Mouse (Mus musculus): ENCODE data around the gene Epo.
A peak's percentile ranks its signal among the peaks of the same experiment; 100 is the strongest.

Epo gene

DNA sequence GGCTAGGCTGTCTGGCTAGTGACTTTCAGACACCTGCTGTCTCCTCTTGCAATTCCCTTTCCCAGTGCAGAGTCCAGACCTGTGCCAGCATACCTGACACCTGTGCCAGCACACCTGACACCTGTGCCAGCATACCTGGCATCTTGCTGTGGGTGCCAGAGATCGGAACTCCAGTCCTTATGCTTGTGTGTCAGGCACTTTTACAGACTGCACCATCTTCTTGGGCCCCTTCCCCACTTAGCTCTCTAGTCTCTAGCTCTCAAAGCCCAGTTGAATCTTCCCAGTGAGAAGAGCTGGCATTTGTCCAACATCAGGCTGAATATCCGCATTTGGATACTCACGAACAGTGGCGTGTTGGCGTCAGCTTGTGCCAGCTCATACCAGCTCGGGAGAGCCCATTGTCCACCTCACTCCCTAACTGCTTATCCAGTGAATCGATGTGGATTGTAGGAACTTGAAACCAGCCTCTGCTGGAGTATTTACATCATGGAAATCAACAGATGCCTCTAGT, 6.3 kb upstream of the Epo start:
- DNase-seq (ENCODE audit: low read depth, low spot score), result no peak

DNA sequence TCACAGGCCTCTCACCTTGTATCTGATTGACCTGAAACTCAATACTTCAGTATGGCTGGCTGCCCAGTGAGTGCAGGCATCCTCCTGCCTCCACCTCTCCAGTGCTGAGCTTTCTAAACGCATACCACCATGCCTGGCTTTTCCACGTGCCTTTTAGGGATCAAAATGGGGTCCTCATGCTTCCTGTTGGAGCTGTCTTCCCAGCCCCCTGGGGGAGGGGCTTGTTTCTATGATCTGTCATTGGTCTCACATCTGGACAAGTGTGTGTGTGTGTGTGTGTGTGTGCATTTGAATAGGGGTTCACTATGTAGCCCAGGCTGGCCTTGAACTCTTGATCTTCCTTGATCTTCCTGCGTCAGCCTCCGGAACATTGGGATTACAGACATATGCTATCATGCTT, 4.4 kb upstream of the Epo start:
- no peak for DNase-seq (ENCODE audit: low read depth, low spot score)

DNA sequence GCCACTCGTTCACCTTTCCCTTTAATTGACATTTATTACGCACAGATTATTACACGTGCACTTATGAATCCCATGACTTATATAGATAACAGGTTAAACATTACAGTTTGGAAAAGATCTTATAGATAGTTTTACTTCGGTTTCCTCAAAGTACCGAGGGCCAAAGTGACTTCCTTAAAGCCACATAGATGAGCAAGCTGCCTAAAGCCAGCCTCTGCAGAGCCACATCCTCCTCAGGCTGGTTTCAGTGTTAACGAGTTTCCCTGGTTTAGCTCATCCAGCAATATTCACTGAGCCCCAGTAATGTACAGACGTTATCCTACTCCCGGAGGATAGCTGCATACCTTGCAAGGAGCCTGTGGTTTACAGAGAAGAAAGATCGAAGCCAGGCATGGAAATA, 2.3 kb upstream of the Epo start:
- no peak for DNase-seq (ENCODE audit: low read depth, low spot score)

DNA sequence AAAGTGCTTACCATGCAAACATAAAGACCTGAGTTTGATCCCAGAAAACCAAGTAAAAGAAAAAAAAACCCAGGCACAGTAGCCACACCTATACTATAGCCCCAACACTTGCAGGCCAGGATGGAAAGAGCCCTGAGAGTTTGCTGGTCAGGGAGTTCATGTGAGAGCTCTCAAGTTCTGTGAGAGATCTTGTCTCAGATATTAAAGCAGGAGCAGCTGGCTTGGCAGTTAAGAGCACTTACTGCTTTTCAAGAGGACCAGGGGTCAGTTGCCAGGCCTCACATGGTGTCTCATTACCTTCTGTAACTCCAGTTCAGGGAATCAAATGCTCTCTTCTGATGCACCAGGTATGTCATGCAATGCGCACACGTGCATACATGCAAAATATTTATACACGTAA, 1.7 kb upstream of the Epo start:
- no peak for DNase-seq (ENCODE audit: low read depth, low spot score)

DNA sequence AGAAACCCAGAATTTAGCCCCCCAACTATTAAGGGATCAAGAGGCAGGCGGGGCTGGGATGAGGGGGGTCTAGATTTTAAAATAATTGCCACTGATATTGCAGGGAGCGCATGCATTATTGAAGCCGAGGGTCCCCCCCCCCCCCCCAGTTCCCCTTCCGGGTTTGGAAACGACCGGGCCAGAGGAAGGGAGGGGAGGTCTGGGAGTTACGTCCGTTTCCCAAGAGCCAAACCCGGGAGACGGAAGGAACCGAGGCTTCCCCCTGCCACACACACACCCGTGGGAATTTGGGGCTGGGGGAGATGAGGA, 280 bp downstream of the Epo start:
- DNase-seq (ENCODE audit: low read depth, low spot score), result no peak

- DNase-seq (ENCODE audit: low read depth, low spot score), result no peak
These were observed 773 bp downstream of the Epo start for GRCm38 (mm10) chr5:137532131-137532807.

- DNase-seq (ENCODE audit: low read depth, low spot score), result no peak
These were observed 1.5 kb downstream of the Epo start for GRCm38 (mm10) chr5:137531414-137532130.

DNA sequence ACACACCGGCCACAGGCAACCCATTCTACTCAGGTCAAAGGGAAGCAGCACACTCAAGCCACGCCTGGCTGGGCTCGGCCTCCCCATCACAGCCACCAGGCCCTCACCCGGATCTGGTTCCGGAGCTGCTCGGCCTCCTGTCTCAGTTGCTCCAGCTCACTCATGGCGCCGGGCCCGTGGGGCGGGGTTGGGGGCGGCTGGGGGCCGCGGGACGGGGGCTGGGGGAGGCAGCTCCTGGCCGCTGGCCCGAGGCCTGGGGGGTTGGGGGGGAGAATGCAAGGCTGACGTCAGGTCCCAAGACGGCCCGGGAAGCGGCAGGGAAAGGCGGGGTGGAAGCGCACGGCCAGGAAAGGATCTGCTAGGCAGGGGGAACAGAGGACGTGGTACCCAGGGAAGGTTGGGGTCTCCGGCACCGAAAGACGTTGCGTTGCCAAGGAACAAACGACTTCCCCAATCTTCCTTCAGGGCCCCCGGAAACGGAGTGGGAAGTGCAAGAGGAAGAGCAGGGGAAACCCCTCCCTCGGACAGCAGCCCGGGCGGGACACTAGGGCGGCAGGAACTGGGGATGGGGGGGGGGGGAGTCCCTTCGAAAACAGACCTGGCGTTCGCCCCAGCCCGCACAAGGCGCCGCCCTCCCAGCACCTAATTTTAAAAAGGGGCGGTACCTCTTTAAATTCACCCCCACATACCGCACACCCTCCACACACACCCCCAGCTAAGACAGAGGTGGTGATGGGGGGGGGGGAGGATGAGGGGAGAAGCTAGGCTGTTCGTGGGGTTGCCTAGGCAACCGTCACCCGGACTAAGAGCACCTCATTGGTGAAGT, 2.2 kb downstream of the Epo start:
- DNase-seq (ENCODE audit: low read depth, low spot score), result peak; percentile 87

DNA sequence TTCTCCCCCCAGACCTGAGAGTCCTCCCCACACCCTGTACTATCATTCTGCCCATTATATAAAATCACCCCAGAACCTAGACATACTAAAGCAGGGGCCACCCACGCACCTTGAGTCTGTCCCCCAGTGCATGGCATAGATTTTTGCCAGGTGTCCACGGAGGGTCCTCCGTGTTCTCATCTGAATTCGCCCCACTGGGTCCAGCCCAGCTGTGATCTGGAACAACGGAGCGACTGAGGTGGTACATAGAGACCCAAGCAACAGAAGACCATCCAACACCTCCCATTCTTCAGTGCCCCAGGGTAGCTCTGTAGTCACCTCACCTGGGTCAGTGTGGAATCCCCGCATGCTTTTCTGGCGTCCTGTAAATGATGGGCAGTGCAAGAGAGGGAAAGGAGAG, 3.0 kb downstream of the Epo start:
- no peak for DNase-seq (ENCODE audit: low read depth, low spot score)

GRCm38 (mm10) chr5:137529221-137529995, 3.6 kb downstream of the Epo start:
- no peak for DNase-seq (ENCODE audit: low read depth, low spot score)

GRCm38 (mm10) chr5:137528247-137528968, 4.6 kb downstream of the Epo start:
- DNase-seq (ENCODE audit: low read depth, low spot score), result no peak

DNA sequence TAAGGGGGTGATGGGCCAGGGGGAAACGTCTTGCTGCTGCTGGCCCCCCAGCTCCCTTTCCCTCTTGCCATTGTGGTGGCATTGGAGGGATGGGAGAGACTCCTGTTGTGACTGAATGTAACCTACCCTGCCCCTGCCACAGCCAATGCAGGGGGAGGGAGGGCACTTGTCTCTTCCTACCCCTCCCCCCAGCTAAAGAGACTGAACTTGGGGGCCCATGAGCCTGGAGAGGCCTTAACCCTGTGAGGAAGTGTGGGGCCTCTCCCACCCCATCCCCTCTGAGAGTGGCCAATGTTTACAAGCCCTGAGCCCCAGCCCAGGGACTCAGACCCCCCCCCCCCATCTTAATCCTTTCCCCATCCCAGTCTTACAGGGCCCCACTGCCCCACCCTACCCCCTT, 5.6 kb downstream of the Epo start:
- no peak for DNase-seq (ENCODE audit: low read depth, low spot score)

DNA sequence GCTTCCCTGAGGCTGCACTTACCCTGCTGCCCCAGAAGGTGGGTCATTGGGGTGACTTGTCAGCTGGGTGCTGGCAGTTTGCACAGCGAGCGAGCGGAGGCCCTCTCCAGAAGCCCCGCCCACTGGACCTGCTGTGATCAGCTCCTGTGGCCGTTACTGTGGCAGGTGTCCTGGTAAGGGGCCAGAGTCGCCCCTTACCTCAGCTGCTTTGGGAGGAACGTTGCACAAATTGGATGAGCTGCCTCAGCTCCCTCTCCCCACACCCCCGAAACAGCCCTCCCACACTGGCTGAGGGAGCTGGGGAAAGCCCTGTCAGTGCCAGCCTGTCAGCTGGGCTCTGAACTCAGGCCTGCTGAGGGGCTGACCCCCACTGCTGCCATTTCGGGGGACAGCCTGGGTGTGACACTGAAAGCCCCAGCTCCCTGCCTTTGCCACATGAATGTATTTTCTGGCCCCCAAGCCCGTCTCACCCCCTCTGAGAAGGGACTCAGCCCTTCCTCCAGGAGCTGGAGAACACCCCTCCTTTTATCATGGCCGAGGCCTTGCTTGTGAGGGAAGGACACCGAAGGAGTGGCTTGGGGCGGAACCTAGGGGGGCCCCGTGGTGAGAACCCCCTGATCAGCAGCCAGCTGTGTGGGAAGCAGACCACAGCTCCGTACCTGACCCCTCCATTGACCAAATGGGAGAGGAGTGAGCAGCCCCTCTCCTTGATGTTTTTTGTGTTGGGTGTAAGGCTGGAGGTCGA, 6.7 kb downstream of the Epo start:
- no peak for DNase-seq (ENCODE audit: low read depth, low spot score)

DNA sequence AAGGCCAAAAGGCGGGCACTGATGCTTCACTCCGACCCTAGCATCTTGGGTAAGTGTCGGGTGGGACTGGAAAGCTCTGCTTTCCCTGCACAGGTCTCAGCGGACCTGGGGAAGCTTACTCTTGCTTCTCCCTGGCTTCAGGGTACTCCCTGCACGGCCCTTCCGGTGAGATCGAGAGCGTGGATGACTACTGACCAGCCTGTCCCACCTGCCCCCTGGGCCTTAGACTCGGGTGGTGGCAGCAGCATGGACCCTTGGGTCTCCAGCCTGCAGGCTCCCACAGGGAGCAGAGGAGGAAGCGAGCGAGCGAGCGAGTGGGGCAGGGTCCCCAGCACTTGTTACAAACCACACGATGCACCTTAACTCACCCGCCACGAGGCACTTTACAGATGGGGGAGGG, 7.5 kb downstream of the Epo start:
- DNase-seq (ENCODE audit: low read depth, low spot score), result no peak

GRCm38 (mm10) chr5:137524671-137525070, 8.4 kb downstream of the Epo start:
- DNase-seq (ENCODE audit: low read depth, low spot score), result no peak

- no peak for DNase-seq (ENCODE audit: low read depth, low spot score)
These were observed 8.9 kb downstream of the Epo start for GRCm38 (mm10) chr5:137524251-137524515.

DNA sequence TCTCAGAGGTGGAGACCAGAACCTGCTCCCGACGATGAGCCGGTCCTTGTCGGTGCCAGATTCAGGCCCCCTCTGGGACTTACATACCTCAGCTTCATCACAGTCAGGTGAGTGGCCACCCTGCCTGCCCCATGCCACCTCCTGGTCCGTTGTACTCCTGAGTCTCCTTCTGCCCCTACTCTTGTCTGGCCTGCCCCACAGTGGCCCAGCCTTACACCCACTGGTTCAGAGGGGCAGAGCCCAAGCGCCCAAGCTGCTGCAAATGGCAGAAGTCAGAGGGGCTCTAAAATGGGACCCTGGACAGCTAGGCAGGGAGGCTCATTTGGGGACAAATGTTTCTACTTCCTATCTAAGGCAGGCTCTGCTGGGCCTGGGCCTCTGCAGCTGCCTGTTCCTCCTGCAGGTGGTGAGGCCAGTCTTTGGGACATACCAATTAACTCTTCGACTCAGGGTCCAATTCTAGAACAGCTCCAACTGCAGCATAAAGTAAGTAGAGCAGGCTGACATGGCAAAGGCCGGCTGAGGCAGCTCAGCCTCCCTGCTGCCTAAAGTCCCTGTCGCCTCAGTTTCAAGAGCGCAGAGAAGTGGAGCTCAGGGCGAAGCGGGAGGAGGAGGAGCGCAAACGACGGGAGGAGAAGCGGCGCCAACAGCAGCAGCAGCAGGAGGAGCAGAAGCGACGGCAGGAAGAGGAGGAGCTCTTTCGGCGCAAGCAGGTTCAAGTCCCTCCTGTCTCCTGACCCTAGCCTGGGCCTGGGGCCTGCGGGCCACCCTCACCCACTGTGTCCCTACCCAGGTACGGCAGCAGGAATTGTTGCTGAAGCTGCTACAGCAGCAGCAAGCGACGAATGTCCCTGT, 9.4 kb downstream of the Epo start:
- DNase-seq (ENCODE audit: low read depth, low spot score), result no peak

DNA sequence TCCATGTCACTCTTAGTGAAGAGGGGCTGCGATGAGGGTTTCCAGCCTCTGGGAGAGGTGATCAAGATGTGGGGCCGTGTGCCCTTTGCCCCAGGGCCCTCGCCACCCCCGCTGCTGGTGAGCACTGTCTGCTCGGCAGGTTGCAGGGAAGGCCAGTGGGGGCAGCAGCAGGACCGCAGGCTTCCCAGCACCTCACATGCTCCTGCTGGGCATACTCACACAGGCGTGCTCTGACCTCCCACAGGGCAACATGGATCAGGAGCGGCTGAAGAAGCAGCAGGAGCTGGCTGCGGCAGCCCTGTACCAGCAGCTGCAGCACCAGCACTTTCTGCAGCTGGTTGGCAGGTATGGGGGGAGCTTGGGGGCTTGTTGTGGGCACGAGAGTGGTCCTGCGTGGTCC, 10.3 kb downstream of the Epo start:
- DNase-seq (ENCODE audit: low read depth, low spot score), result no peak

DNA sequence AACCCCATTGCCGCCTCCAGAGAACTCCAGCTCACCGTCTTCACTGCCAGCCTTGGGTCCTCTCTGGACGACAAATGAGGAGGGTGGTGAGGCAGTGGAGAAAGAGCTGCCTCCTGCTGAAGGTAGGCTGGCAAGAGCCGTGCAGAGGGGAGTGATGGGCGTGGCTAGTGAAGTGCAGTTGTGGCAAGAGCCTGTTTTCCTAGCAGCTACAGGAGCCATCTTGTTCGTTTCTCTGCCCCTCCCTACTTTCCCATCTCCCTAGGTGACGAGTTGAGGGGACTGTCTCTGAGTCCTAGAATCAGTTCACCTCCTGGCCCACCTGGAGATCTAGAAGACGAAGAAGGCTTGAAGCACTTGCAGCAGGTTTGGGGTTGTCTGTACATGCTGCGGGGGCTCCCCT, 11.2 kb downstream of the Epo start:
- no peak for DNase-seq (ENCODE audit: low read depth, low spot score)

All from brain, embryonic 18.5 days (tissue).